Mouse (Mus musculus) adrenal gland, adult (tissue): ENCODE measurements at regions not wholly inside any gene's neighbourhood (a gene's known extent, or its start where the extent isn't known, plus 50 kb on each side); places are given as distances from the start of the nearest gene placed in this dataset.

Source experiments
- DNase-seq, 2 experiments: peaks; one replicate each; pipeline ENCODE4 v3.0.0; 2022 to 2023; ENCODE audit warnings: low spot score in 1 of 2; ENCODE audit not compliant: inconsistent age in 2 of 2

GRCm38 (mm10) chr1:73075699-73076373, 60.1 kb upstream of the Tnp1 start:
- no peak for DNase-seq

GRCm38 (mm10) chr1:73075159-73075558, 59.5 kb upstream of the Tnp1 start:
- no peak for DNase-seq

- no peak for DNase-seq
Observed at GRCm38 (mm10) chr1:73074525-73074924, 58.8 kb upstream of the Tnp1 start.

- no peak for DNase-seq
Observed at GRCm38 (mm10) chr1:73072237-73072904, 56.7 kb upstream of the Tnp1 start.

- DNase-seq, result no peak
Observed at GRCm38 (mm10) chr1:73070126-73070525, 54.4 kb upstream of the Tnp1 start.
